Mouse (Mus musculus): ENCODE measurements at regions not wholly inside any gene's neighbourhood (a gene's known extent, or its start where the extent isn't known, plus 50 kb on each side); places are given as distances from the start of the nearest gene placed in this dataset.

DNA sequence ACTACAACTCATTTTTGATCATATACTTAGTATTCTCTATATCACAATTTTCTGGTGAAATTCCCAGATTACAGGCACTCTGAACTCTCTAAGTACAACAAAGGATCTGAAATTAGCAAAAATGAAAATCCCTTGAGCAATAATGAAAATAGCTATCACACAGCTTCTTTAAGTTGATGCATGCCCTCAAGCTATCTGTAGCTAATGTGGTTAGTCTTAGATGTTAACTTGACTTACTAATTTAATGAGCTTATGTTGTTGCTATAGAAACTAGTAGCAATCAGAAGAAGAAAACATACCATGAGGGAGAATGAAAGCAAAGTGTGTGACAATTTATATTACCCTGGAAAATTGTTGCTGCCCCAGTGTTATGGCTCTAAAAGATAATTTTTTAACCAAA is 368.7 kb downstream of the Kcna4 start:
- TF ChIP-seq CTCF (IDR thresholded peaks at IDR 0.05; ENCODE audit: borderline replicate concordance, insufficient read depth, low read depth, low read length) = no peak
- no peak for TF ChIP-seq POLR2A (IDR thresholded peaks at IDR 0.05; ENCODE audit: borderline replicate concordance, insufficient read depth, low read length)

Data from cerebellum, adult 2 months (tissue).